Mouse (Mus musculus) kidney, embryonic 16.5 days (tissue): Measurements from ENCODE around the gene Flot1. TPM values are rescaled to one million over a fixed set of nuclear protein-coding genes. Genes with fewer than 3 reads are reported as not detected.

Experiments used
- ATAC-seq: fragments of 200-750 bp; cut with Nextera tagmentation; 2 replicates; pipeline ENCODE4 v1.8.0; 2017; ENCODE audit warnings: moderate TSS enrichment; ENCODE audit not compliant: low FRiP score, low TSS enrichment
- H3K27ac ChIP-seq: fragments of 300-500 bp; sonication (generic); 2 replicates; pipeline ENCODE4 v1.5.1; 2014; ENCODE audit warnings: low read length
- H3K27me3 ChIP-seq: fragments of 300-500 bp; sonication (generic); 2 replicates; pipeline ENCODE4 v1.6.1; 2014; ENCODE audit warnings: low read length, control low read depth, mixed read lengths; ENCODE audit not compliant: insufficient read depth
- H3K36me3 ChIP-seq: fragments of 300-500 bp; sonication (generic); 2 replicates; pipeline ENCODE4 v1.6.1; 2014; ENCODE audit warnings: low read length, control low read depth, mixed read lengths; ENCODE audit not compliant: insufficient read depth
- H3K4me1 ChIP-seq: fragments of 300-500 bp; sonication (generic); 2 replicates; pipeline ENCODE4 v1.6.1; 2014; ENCODE audit warnings: low read length, control low read depth, mixed read lengths; ENCODE audit not compliant: insufficient read depth
- H3K4me2 ChIP-seq: fragments of 300-500 bp; sonication (generic); replicated peaks from 2 replicates; pipeline ENCODE4 v1.6.1; 2014; ENCODE audit warnings: low read depth, low read length
- H3K4me3 ChIP-seq: fragments of 300-500 bp; sonication (generic); 2 replicates; pipeline ENCODE4 v1.5.1; 2014; ENCODE audit warnings: mild to moderate bottlenecking, low read length
- H3K9ac ChIP-seq: fragments of 300-500 bp; sonication (generic); replicated peaks from 2 replicates; pipeline ENCODE4 v1.6.1; 2014; ENCODE audit warnings: low read length
- H3K9me3 ChIP-seq: fragments of 300-500 bp; sonication (generic); 2 replicates; pipeline ENCODE4 v1.6.1; 2016; ENCODE audit warnings: low read length, control low read depth
- WGBS: fragments of 180-500 bp; shearing (Covaris S2); extraction: QIAGEN DNeasy Blood & Tissue Kit; methylation state at CpG from one replicate; pipeline ENCODE4 v1.1.7; 2014; 5-methylcytosine and 5-hydroxymethylcytosine counted together
- polyA plus RNA-seq: library from polyadenylated mRNA; unstranded; fragments of >200 nt; fragmentation: Nextera tagmentation; extraction: Ambion mirVana; gene quantifications from 2 replicates; pipeline ENCODE4 v1.2.1, GENCODE M21; 2015

Gene Flot1
- polyA plus RNA-seq: 52.7 and 56.9 TPM in 2 replicates

DNA sequence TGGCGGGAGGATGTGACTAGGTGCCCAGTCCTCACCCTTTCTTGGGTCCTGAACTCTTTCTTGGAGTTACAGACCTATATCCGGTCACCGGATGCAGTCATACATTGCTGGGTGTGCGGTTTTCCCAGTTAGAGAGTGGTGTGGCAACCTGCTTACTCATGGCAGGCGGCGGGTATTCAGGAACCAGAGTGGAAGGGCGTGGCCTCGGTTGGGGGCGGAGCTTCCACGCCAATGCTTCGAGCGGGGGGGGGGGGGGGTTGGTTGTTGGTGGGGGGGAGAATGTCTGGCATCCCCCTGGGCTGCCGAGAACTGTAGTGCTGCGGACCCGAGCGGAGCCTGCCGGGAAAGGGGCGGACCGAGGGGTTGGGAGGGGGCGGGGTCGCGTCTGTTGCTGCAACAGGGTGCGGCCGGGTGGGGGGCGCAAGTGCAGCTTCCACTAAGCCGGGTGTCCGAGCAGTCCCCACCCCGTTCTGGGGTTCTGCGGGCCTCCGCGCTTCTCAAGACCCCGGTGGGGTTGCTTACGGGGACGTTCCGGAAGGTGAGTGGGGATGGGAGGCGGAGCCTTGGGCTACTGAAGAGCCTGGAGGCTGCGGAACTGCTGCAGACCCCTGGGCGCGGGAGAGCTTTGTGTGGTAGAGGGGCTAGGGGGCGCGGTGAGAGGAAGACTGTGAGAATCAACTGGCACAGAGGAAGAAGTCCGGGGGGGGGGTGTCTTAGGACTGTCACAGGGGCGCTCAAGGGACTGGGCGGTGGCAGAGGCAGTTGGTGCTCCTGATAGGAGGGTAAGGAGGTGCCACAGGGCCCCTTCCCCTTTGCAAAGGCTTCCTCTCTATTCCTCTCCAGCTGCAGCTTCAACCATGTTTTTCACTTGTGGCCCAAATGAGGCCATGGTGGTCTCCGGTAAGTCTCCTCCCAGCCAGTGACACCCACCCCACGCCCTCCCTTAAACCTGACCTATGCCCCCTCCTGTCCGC lies at the start of gene Flot1:
Flot1 (plus strand) TSS at position 267 of the 974 bp plus-strand sequence.
- Histone ChIP-seq H3K4me1 (peaks cover 28% of the 10 kb centered on the region), H3K36me3 (peaks cover 21% of the 10 kb centered on the region), H3K9ac (peak within 1 kb of the TSS; percentile 87), H3K4me3 (peak within 1 kb of the TSS; percentile 79), H3K27me3 (0 out of 2 replicates have a peak, but pooled peaks cover 3% of the 10 kb centered on the region), H3K9me3 (no peaks in the 10 kb centered on the region; the same call in 1 of the 2 replicates), H3K4me2 (peak within 1 kb of the TSS; percentile 94), H3K27ac (peak within 1 kb of the TSS; percentile 92)
- under 1% methylated on average over 46 of the region's 47 CpGs for WGBS
- peak; percentile 89 for ATAC-seq

DNA sequence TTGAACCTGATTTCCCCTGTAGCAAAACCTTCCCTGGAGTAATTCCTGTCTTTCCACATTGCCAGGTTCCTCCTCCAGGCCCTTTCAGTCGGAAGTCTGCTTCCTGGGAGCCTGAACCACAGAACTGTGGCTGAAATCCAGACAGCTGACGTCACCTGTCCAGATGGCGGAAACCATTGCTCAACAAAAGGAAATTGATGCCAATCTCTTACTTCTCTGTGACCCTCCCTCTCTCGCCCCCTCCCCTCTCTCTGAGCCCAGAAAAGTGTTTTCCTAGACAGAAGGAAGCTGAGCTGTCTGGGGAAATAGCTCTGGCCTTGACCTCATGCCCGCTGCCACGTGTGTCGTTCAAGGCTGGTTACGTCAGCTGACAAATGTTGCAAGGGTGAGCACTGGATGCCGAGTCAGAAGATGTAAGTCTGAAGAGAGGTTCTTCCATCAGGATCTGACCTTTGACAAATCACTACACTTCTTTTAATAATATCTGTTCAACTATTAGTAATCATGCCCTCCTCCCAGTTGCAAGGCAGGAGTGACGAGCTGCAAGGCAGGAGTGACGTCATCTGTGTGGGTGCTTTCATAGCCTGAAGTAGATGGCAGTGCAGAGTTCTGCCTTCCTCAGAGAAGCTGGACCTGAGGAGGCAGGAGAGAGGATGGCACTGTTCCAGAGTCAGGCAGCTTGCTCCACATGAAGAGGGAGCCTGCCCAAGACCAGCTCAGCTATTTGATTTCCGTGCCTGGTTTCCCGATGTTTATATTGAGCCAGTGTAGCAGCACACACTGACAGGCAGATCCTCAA lies 46.0 kb upstream of the Flot1 start:
- Histone ChIP-seq H3K4me3 (no peak overlapping the region), H3K36me3 (no peaks in the 10 kb centered on the region), H3K9ac (peak overlapping the region; percentile 40), H3K27me3 (no peaks in the 10 kb centered on the region), H3K4me1 (peaks cover 14% of the 10 kb centered on the region), H3K4me2 (0 out of 2 replicates have a peak overlapping the region, but pooled peaks have one; percentile 1), H3K9me3 (no peaks in the 10 kb centered on the region), H3K27ac (peak overlapping the region; percentile 35)
- WGBS: 23% methylated on average over 13 of the region's 13 CpGs
- peak; percentile 42; the same call in 1 of the 2 replicates for ATAC-seq

DNA sequence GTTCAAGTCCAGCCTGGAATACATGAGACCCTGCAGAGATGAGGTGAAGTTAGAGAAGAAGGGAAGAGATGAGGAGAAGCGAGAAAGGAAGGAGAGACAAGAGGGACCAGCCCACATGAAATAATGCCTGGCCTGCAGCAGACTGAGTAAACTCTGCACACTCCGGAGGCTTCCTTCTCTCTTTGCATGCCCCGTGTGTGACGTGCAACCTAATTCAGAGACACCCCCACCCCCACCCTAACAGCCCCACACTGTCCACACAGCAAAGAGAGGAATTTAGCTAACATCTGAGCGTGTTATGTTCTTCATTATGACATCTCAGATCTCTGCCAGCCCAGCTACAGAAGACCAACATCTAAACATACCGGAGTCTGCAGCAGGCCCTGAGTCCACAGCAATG lies 44.1 kb upstream of the Flot1 start:
- ATAC-seq: peak; percentile 51; the same call in 1 of the 2 replicates
- 68% methylated on average over 6 of the region's 6 CpGs for WGBS
- no peaks in the 10 kb centered on the region for H3K36me3 ChIP-seq
- peaks cover 14% of the 10 kb centered on the region for H3K4me1 ChIP-seq
- no peak overlapping the region for H3K9ac ChIP-seq
- H3K27me3 ChIP-seq: no peaks in the 10 kb centered on the region
- H3K4me3 ChIP-seq: no peak overlapping the region
- no peaks in the 10 kb centered on the region for H3K9me3 ChIP-seq
- no peak overlapping the region for H3K4me2 ChIP-seq
- H3K27ac ChIP-seq: no peak overlapping the region

DNA sequence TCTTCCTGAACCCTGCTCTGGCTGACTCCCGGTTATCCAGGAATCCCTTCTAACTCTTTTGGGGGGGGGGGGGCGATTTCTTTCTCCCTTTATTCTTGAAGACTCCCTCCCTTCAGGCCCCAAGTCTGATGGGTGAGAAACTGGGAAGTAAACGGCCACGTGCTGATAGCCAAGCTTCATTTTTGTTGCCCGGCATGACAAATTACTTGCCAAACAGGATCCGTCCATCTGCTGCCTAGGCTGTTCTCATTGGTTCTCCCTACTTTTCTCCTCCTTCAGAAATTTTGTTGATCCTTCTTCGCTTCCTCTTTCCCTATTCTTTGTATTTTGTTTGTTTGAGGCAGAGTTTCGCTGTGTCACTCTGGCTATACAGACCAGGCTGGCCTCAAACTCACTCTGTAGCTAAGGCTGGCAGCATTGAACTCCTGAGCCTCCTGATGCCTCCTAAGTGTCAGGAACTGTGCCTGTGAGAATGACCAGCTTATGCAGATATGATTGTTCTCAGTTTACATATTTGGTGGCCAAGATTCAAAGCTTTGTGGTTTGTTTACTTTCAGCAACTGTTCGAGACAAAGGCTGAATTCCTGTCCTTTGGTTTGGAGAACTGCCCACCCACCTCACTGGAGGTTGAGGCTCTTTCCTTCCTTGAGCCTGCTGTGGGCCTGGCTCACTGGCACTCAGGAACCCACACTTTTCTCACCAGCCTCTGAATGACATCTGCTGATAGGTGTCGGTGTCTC lies 43.4 kb upstream of the Flot1 start:
- 74% methylated on average over 10 of the region's 10 CpGs for WGBS

DNA sequence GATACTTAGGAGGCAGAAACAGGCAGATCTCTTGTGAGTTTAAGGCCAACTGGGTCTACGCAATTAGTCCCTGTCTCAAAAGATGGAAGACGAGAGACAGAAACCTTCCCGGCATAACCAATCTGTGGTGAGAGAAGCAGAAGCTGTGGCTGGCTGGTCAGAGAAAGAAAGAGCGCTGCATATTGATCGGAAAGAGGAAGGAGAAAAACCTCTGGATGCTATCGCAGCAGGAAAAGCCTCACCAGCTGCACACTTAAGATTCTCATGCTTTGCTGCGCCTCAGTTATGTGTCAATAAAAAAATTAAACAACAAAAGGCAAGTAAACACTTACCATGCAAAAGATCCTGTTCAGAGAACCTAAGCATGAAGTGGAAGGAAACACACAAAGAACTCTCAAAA lies 42.7 kb upstream of the Flot1 start:
- Histone ChIP-seq H3K27ac (no peak overlapping the region), H3K4me3 (no peak overlapping the region), H3K4me1 (peaks cover 14% of the 10 kb centered on the region), H3K9me3 (no peaks in the 10 kb centered on the region), H3K4me2 (no peak overlapping the region), H3K9ac (no peak overlapping the region), H3K27me3 (no peaks in the 10 kb centered on the region), H3K36me3 (no peaks in the 10 kb centered on the region)
- no peak for ATAC-seq
- 95% methylated on average over 7 of the region's 7 CpGs for WGBS

More for the DNA sequence above, 43.4 kb upstream of the Flot1 start:
- Histone ChIP-seq H3K36me3 (no peaks in the 10 kb centered on the region), H3K27me3 (no peaks in the 10 kb centered on the region), H3K4me3 (no peak overlapping the region), H3K9ac (no peak overlapping the region), H3K27ac (no peak overlapping the region), H3K9me3 (no peaks in the 10 kb centered on the region), H3K4me2 (no peak overlapping the region), H3K4me1 (peaks cover 14% of the 10 kb centered on the region)
- ATAC-seq: no peak

DNA sequence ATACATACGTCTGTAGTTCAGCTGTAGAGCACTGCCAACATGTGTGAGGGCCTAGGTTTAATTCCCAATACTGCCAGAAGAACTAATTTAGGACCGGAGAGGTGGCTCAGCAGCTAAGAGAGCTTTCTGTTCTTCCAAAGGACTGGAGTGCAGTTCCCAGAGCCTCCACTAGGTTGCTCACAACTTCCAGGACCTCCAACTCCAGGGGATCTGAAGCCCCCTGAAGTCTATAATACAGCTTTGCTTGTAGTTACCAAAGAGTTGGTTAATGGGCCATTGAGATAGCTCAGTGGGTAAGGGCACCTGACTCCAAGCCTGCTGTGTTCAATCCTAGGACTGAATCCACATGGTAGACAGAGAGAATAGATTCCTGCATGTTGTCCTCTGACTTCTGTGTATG lies 40.6 kb upstream of the Flot1 start:
- Histone ChIP-seq H3K4me2 (no peak overlapping the region), H3K4me3 (no peak overlapping the region), H3K9ac (no peak overlapping the region), H3K27ac (no peak overlapping the region), H3K9me3 (no peaks in the 10 kb centered on the region), H3K27me3 (no peaks in the 10 kb centered on the region), H3K4me1 (peaks cover 3% of the 10 kb centered on the region), H3K36me3 (no peaks in the 10 kb centered on the region)
- 86% methylated on average over 2 of the region's 2 CpGs for WGBS
- no peak for ATAC-seq

DNA sequence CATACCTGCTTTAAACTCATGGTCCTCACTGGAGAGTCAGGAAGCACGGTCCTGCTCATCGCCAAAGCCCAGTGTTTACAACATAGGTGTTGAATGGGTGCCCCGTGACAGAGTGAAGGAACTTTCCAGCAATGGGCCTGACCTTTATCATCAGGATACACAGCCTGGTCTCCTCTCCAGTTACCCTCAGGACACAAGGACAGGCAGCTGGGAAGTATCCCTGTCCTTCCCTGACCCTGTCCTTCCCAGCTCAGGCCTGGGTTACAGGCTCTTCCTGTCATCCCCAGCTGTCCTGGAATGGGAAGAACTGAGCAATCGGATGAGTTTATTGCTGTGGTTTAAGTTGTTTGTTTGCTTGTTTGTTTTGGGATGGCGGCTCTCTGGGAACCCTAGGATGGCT lies 40.1 kb upstream of the Flot1 start:
- 76% methylated on average over 5 of the region's 5 CpGs for WGBS
- no peak for ATAC-seq
- Histone ChIP-seq H3K27me3 (no peaks in the 10 kb centered on the region), H3K36me3 (no peaks in the 10 kb centered on the region), H3K4me1 (no peaks in the 10 kb centered on the region), H3K9me3 (no peaks in the 10 kb centered on the region), H3K27ac (no peak overlapping the region), H3K4me3 (no peak overlapping the region), H3K4me2 (no peak overlapping the region), H3K9ac (no peak overlapping the region)

DNA sequence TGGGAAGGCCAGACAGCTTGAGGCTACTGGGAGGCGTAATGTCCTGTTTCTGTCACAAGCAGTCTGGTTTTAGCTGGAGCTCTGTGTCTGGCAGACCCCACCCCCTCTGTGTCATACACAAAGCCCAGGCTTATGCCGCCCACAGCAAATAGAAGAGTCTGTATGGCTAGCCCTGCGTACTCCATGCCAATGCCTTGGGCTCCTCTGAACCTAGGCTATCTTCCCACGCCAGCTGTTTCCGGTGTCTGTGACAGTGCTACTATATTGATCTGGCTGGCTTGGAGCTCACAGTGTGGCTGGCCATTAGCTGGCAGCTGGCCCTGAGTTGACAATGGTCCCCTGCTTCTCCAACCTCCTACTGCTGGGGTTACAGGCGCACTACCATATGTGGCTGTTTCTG lies 39.1 kb upstream of the Flot1 start:
- Histone ChIP-seq H3K4me2 (no peak overlapping the region), H3K27me3 (no peaks in the 10 kb centered on the region), H3K4me3 (no peak overlapping the region), H3K36me3 (no peaks in the 10 kb centered on the region), H3K9me3 (no peaks in the 10 kb centered on the region), H3K9ac (no peak overlapping the region), H3K4me1 (no peaks in the 10 kb centered on the region), H3K27ac (no peak overlapping the region)
- no peak; the same call in 1 of the 2 replicates for ATAC-seq
- 82% methylated on average over 6 of the region's 6 CpGs for WGBS

DNA sequence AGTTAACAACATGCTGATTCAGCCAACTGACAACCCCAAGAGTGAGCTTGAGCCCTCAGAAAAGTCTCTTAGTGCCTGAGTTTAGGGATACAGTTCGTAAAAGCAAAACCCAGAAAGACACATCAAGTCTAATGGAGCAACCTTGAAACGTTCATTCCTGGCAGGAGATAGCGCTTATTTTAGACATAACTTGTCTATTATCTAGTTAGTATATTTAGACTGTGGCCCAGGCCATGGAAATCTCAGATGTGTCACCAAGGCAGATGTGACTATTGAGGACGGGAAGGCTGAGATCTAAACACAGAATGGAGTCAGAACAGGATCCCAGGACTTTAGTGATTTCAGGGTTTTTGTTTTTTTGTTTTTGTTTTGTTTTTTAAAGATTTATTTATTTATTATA lies 37.9 kb upstream of the Flot1 start:
- Histone ChIP-seq H3K9me3 (no peaks in the 10 kb centered on the region), H3K36me3 (no peaks in the 10 kb centered on the region), H3K4me3 (no peak overlapping the region), H3K4me2 (no peak overlapping the region), H3K27me3 (no peaks in the 10 kb centered on the region), H3K9ac (no peak overlapping the region), H3K27ac (no peak overlapping the region), H3K4me1 (no peaks in the 10 kb centered on the region)
- ATAC-seq: no peak
- WGBS: 85% methylated on average over 4 of the region's 4 CpGs
